Mouse (Mus musculus): ENCODE measurements at regions not wholly inside any gene's neighbourhood (a gene's known extent, or its start where the extent isn't known, plus 50 kb on each side); places are given as distances from the start of the nearest gene placed in this dataset.

DNA sequence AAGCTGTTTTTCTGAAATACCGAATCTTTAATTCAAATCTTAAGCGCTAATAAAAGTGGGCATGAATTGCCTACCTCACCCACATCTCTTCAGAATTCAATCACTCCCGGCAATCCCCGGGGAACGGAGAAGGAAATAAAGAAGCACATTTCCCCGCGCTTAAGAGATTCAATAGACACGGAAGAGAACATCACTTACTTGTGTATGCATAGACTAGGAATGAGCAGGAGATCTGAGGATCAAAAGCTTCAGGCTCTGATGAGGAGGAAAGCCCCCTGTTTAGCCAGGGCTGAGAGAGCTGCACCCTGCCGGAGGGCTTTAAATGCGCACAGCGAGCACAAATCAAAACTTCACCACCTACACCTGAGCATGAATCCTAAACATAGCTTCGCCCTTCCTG lies 72.0 kb upstream of the Arglu1 start:
- H3K27me3 ChIP-seq (replicated peaks), result no peaks in the 10 kb centered on the region
- no peak overlapping the region for H3K9ac ChIP-seq
- 88% methylated on average over 12 of the region's 12 CpGs for WGBS
- ATAC-seq, result no peak
- no peaks in the 10 kb centered on the region for H3K36me3 ChIP-seq
- H3K4me1 ChIP-seq (replicated peaks), result no peaks in the 10 kb centered on the region
- no peaks in the 10 kb centered on the region for H3K9me3 ChIP-seq
- no peak overlapping the region for H3K4me2 ChIP-seq (replicated peaks)
- no peak overlapping the region for H3K27ac ChIP-seq
- H3K4me3 ChIP-seq (replicated peaks), result no peak overlapping the region

DNA sequence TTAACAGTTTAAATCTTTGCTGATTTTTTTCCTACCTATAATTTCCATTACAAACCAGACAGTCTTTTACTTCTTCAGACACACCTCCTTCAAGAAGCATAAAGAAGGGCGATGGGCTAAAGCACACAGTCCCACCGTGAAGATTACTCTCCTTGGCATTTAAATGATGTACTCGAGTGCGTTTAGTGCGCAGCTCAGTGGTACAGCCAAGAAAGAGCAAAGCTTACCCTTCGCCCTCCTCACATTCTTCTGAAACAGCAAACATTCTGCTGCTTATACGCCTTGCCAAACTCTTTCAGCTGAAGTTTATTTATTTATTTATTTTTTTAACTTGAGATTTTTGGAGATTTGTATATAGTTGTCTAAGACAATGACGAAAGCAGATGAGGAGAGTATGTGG lies 68.0 kb upstream of the Arglu1 start:
- no peaks in the 10 kb centered on the region for H3K27me3 ChIP-seq (replicated peaks)
- H3K27ac ChIP-seq, result no peak overlapping the region
- WGBS, result 68% methylated on average over 8 of the region's 8 CpGs
- ATAC-seq, result no peak
- H3K36me3 ChIP-seq, result no peaks in the 10 kb centered on the region
- H3K9me3 ChIP-seq, result no peaks in the 10 kb centered on the region
- H3K4me3 ChIP-seq (replicated peaks), result no peak overlapping the region
- H3K9ac ChIP-seq, result no peak overlapping the region
- no peak overlapping the region for H3K4me2 ChIP-seq (replicated peaks)
- H3K4me1 ChIP-seq (replicated peaks), result no peaks in the 10 kb centered on the region

DNA sequence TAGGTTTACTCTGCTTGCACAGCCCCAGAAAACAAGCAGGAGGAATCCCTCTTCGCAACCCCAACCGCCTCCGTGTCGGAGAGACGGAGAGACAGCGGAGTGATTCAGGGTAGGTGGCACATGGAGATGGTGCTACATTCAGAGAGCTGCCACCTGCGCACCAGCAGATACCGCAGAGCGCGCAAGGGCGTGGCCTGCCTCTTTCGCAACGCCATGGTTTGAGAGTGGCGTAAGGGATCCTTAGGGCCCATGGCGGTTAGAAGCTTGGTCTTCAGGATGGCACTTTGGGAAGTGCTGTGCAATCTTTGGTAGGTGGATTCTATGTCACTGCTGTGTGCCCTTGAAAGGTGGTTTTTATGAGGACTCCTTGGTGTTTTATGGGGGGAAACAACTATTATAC lies 60.9 kb upstream of the Arglu1 start:
- Histone ChIP-seq H3K4me1 (replicated peaks) (no peaks in the 10 kb centered on the region), H3K4me3 (replicated peaks) (no peak overlapping the region), H3K9ac (no peak overlapping the region), H3K27ac (no peak overlapping the region), H3K36me3 (no peaks in the 10 kb centered on the region), H3K27me3 (replicated peaks) (no peaks in the 10 kb centered on the region), H3K9me3 (no peaks in the 10 kb centered on the region), H3K4me2 (replicated peaks) (no peak overlapping the region)
- WGBS, result 92% methylated on average over 15 of the region's 15 CpGs
- ATAC-seq, result no peak

DNA sequence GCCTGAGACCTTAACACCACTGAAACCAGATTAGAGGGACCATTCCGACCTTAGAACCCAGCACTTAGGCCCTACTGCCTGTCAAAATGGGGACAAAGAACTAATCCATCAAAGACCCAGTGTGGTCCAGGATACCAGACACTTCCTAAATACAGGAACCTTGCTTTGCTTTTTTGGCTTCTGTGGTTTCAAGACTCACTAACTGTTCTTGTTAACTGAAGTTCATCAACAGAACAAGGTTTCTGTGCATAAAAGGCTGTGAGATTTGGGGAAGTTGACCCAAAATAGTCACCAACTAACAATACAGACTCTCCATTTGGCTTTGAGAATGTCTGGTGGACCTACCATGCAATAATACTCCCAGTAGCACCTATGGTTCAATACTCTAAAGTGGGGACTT lies 56.4 kb upstream of the Arglu1 start:
- H3K36me3 ChIP-seq, result no peaks in the 10 kb centered on the region
- H3K27me3 ChIP-seq (replicated peaks), result no peaks in the 10 kb centered on the region
- H3K9ac ChIP-seq, result no peak overlapping the region
- no peak overlapping the region for H3K4me3 ChIP-seq (replicated peaks)
- H3K27ac ChIP-seq, result no peak overlapping the region
- no peak for ATAC-seq
- no peak overlapping the region for H3K4me2 ChIP-seq (replicated peaks)
- no peaks in the 10 kb centered on the region for H3K9me3 ChIP-seq
- no peaks in the 10 kb centered on the region for H3K4me1 ChIP-seq (replicated peaks)
- 64% methylated on average over 1 of the region's 1 CpGs for WGBS

DNA sequence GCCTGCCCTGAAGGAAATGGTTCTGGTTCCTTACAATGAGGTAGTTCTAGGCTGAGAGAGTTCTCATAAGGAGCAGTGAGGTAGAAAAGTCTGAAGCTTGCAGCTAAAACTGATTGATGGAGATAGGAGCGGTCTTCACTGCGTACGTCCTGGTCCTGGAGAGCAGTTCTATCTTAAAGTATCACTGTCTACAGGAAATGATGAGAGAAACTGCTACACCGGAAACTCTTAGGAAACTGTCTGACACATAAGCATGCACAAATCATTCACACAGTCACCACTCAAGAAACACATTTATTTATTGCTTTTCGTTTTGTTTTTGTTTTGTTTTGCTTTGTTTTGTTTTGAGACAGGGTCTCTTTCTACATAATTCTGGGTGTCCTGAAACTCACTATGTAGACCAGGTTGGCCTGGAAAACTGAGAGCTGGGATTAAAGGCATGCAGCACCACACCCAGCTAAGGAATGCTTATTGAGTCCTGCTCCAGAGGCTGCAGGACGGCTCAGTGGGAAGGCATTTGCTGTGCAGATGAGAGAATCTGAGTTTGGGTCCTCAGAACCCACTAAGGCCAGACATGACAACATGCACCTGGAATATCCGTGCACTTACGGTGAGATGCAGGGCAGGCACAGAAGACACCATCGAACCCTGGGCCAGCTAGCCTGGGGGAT lies 55.4 kb upstream of the Arglu1 start:
- H3K4me3 ChIP-seq (replicated peaks), result no peak overlapping the region
- no peaks in the 10 kb centered on the region for H3K9me3 ChIP-seq
- no peak overlapping the region for H3K9ac ChIP-seq
- H3K27ac ChIP-seq, result no peak overlapping the region
- 75% methylated on average over 9 of the region's 9 CpGs for WGBS
- ATAC-seq, result no peak
- no peaks in the 10 kb centered on the region for H3K36me3 ChIP-seq
- no peaks in the 10 kb centered on the region for H3K27me3 ChIP-seq (replicated peaks)
- H3K4me1 ChIP-seq (replicated peaks), result no peaks in the 10 kb centered on the region
- no peak overlapping the region for H3K4me2 ChIP-seq (replicated peaks)
